ENCODE assay signal across 8 mouse cellular contexts in genomic region chr3:7027845-7028244, GRCm38 (mm10).
DNase-seq lines count a peak whose midpoint lies in the region; ATAC-seq and TF ChIP-seq lines count a peak whose summit lies in the region.

No protein-coding gene starts in this region.

- 0 out of 2 replicates have a peak, but pooled peaks have one; percentile 54 for ATAC-seq in stomach, postnatal 0 days (ENCODE audit: low FRiP score, low TSS enrichment)

- no peak overlapping the region for H3K9ac ChIP-seq in stomach, postnatal 0 days (ENCODE audit: low read length)

- no peaks in the 10 kb centered on the region for H3K27me3 ChIP-seq in thymus, adult 2 months (ENCODE audit: control insufficient read depth, insufficient read depth, low read length)
- no peaks in the 10 kb centered on the region for H3K27me3 ChIP-seq in midbrain, embryonic 10.5 days (ENCODE audit: low read depth, poor library complexity, severe bottlenecking)
- H3K27me3 ChIP-seq in stomach, postnatal 0 days (ENCODE audit: control insufficient read depth, insufficient read depth, low read length), result no peaks in the 10 kb centered on the region

- DNase-seq in thymus, postnatal 4 days, result peak; percentile 5
- DNase-seq in thymus, adult 2 months, result no peak
- DNase-seq in cerebellum, postnatal 10 days, result peak; percentile 76 to 85
- peak; percentile 3 to 72 for DNase-seq in frontal cortex, adult 2 months (ENCODE audit: extremely low spot score in 1 of 2, low spot score in 1 of 2)
- DNase-seq in layer of hippocampus, adult 11-12 months (ENCODE audit: low spot score), result peak; percentile 53
- DNase-seq in midbrain, embryonic 10.5 days (ENCODE audit: low spot score), result peak; percentile 38
- DNase-seq in stomach, postnatal 0 days (ENCODE audit: low spot score), result peak; percentile 21
- no peak for DNase-seq in spleen, postnatal 14 days (ENCODE audit: low spot score in 2 of 2)

- WGBS in thymus, adult 2 months, result 37% methylated on average over 5 of the region's 5 CpGs
- 36% methylated on average over 5 of the region's 5 CpGs for WGBS in midbrain, embryonic 10.5 days
- 11% methylated on average over 5 of the region's 5 CpGs for WGBS in stomach, postnatal 0 days

- no peaks in the 10 kb centered on the region for H3K9me3 ChIP-seq in midbrain, embryonic 10.5 days (replicated peaks)
- H3K9me3 ChIP-seq in stomach, postnatal 0 days (ENCODE audit: control insufficient read depth, low read length), result no peaks in the 10 kb centered on the region

- no peaks in the 10 kb centered on the region for H3K4me1 ChIP-seq in thymus, adult 2 months (replicated peaks; ENCODE audit: control insufficient read depth, insufficient read depth, low read length)
- no peaks in the 10 kb centered on the region for H3K4me1 ChIP-seq in midbrain, embryonic 10.5 days
- H3K4me1 ChIP-seq in stomach, postnatal 0 days (replicated peaks; ENCODE audit: control insufficient read depth, insufficient read depth), result no peaks in the 10 kb centered on the region

- H3K36me3 ChIP-seq in thymus, adult 2 months (ENCODE audit: control insufficient read depth, insufficient read depth, low read length), result no peaks in the 10 kb centered on the region
- no peaks in the 10 kb centered on the region for H3K36me3 ChIP-seq in midbrain, embryonic 10.5 days
- H3K36me3 ChIP-seq in stomach, postnatal 0 days (ENCODE audit: control insufficient read depth, insufficient read depth, low read length), result no peaks in the 10 kb centered on the region

- no peak overlapping the region for H3K4me3 ChIP-seq in thymus, adult 2 months (ENCODE audit: control insufficient read depth, insufficient read depth, low read length)
- H3K4me3 ChIP-seq in midbrain, embryonic 10.5 days, result no peak overlapping the region
- H3K4me3 ChIP-seq in stomach, postnatal 0 days (ENCODE audit: low read depth, low read length), result no peak overlapping the region

- no peak overlapping the region for H3K27ac ChIP-seq in thymus, adult 2 months (ENCODE audit: control insufficient read depth, insufficient read depth, low read length)
- no peak overlapping the region for H3K27ac ChIP-seq in midbrain, embryonic 10.5 days (replicated peaks)
- H3K27ac ChIP-seq in stomach, postnatal 0 days (replicated peaks), result no peak overlapping the region

- no peak for TF ChIP-seq EP300 in stomach, postnatal 0 days (optimal IDR thresholded peaks at IDR 0.05)

- no peak overlapping the region for H3K4me2 ChIP-seq in stomach, postnatal 0 days (replicated peaks; ENCODE audit: low read depth)

- no peak for TF ChIP-seq POLR2A in thymus, adult 2 months (IDR thresholded peaks at IDR 0.05; ENCODE audit: control insufficient read depth, extremely low read depth, insufficient read depth, low read length, poor library complexity)

- no peak for TF ChIP-seq CTCF in thymus, adult 2 months (IDR thresholded peaks at IDR 0.05; ENCODE audit: borderline replicate concordance, control insufficient read depth, extremely low read depth, insufficient read depth, low read length, poor library complexity)
- peak; percentile 85 for TF ChIP-seq CTCF in stomach, postnatal 0 days (IDR thresholded peaks at IDR 0.05; ENCODE audit: low read depth)

Comparison
In these comparisons a context has a peak if more than half of its experiments do, and no peak if none do; other contexts are left out.
1. DNase-seq: peak in thymus, postnatal 4 days (single experiment), cerebellum, postnatal 10 days (2 of 2), frontal cortex, adult 2 months (2 of 2), layer of hippocampus, adult 11-12 months (single experiment), midbrain, embryonic 10.5 days (single experiment) and stomach, postnatal 0 days (single experiment); none in thymus, adult 2 months (single experiment) and spleen, postnatal 14 days (0 of 2).